Mouse (Mus musculus) intestine, embryonic 16.5 days (tissue): ENCODE measurements around the gene Tex45. TPM values are rescaled to one million over a fixed set of nuclear protein-coding genes. Genes with fewer than 3 reads are reported as not detected.
A peak's percentile ranks its signal among the peaks of the same experiment; 100 is the strongest.

ENCODE experiments used
- ATAC-seq: fragments of 200-750 bp; cut with Nextera tagmentation; 2 replicates; pipeline ENCODE4 v1.8.0; 2017; ENCODE audit warnings: moderate TSS enrichment, moderate library complexity
- H3K27ac ChIP-seq: fragments of 300-500 bp; sonication (generic); 2 replicates; pipeline ENCODE4 v1.5.1; 2014; ENCODE audit warnings: mild to moderate bottlenecking, low read length
- H3K27me3 ChIP-seq: fragments of 300-500 bp; sonication (generic); replicated peaks from 2 replicates; pipeline ENCODE4 v1.6.1; 2014; ENCODE audit warnings: low read length, control low read depth, mixed read lengths; ENCODE audit not compliant: control insufficient read depth, insufficient read depth
- H3K36me3 ChIP-seq: fragments of 300-500 bp; sonication (generic); 2 replicates; pipeline ENCODE4 v1.6.1; 2014; ENCODE audit warnings: low read length, control low read depth; ENCODE audit not compliant: control insufficient read depth, insufficient read depth
- H3K4me1 ChIP-seq: fragments of 300-500 bp; sonication (generic); 2 replicates; pipeline ENCODE4 v1.6.1; 2014; ENCODE audit warnings: low read length, control low read depth, mixed read lengths; ENCODE audit not compliant: control insufficient read depth, insufficient read depth
- H3K4me2 ChIP-seq: fragments of 300-500 bp; sonication (generic); 2 replicates; pipeline ENCODE4 v1.6.1; 2014; ENCODE audit warnings: low read depth, low read length, control low read depth
- H3K4me3 ChIP-seq: fragments of 300-500 bp; sonication (generic); 2 replicates; pipeline ENCODE4 v1.5.1; 2014; ENCODE audit warnings: mild to moderate bottlenecking, low read length
- H3K9ac ChIP-seq: fragments of 300-500 bp; sonication (generic); 2 replicates; pipeline ENCODE4 v1.6.1; 2014; ENCODE audit warnings: low read depth, low read length
- H3K9me3 ChIP-seq: fragments of 300-500 bp; sonication (generic); 2 replicates; pipeline ENCODE4 v1.6.1; 2016; ENCODE audit warnings: low read length, control low read depth; ENCODE audit not compliant: control insufficient read depth
- WGBS: fragments of 180-500 bp; shearing (Covaris S2); extraction: QIAGEN DNeasy Blood & Tissue Kit; methylation state at CpG from one replicate; pipeline ENCODE4 v1.1.7; 2014; 5-methylcytosine and 5-hydroxymethylcytosine counted together
- polyA plus RNA-seq: library from polyadenylated mRNA; unstranded; fragments of >200 nt; fragmentation: Nextera tagmentation; extraction: Ambion mirVana; gene quantifications from 2 replicates; pipeline ENCODE4 v1.2.1, GENCODE M21; 2015

Tex45 gene
- polyA plus RNA-seq, 1 experiment from 2014 or later = not detected

DNA sequence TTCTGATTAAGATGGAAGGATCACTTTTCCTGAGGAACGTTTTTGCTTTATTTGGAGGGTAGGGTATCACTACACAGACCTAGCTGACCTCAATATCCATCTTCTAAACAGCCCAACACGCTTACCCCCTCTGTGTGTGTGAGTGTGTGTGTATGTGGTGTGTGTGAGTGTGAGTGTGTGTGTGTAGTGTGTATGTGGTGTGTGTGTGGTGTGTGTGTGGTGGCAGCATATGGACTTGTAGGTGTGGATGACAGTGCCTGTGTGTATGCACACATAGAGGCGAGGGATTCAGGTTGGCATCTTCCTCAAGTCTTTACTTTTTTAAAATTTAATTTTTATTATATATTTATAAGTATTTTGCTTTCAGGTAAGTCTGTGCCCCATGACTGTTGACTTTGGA lies 27.9 kb downstream of the Tex45 start:
- Histone ChIP-seq H3K9me3 (no peaks in the 10 kb centered on the region), H3K9ac (no peak overlapping the region), H3K36me3 (peaks cover 13% of the 10 kb centered on the region), H3K27ac (no peak overlapping the region), H3K4me2 (no peak overlapping the region), H3K27me3 (no peaks in the 10 kb centered on the region), H3K4me1 (peaks cover 13% of the 10 kb centered on the region), H3K4me3 (no peak overlapping the region)
- 90% methylated on average over 3 of the region's 3 CpGs for WGBS
- no peak for ATAC-seq

DNA sequence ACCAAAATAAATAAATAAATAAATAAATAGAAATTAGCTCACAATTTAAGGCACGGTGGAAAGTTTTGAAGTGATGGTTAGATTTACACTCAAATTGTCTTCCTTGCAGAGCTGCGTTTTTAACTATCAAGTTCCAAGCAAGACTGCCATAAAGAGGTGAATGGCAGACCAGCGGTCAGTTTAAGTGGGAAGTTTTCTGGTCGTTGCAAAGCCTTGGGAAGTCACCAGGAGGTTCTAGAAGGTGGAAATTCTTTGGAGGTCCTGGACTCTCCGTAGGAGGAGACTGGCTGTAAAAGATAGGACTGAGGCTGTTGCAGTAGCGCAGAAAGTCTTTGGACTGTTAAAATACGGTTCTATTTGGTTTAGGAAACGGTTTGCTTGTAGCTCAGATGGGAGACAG lies 29.1 kb downstream of the Tex45 start:
- WGBS = 3% methylated on average over 8 of the region's 8 CpGs
- peak overlapping the region; percentile 69 for H3K4me2 ChIP-seq

DNA sequence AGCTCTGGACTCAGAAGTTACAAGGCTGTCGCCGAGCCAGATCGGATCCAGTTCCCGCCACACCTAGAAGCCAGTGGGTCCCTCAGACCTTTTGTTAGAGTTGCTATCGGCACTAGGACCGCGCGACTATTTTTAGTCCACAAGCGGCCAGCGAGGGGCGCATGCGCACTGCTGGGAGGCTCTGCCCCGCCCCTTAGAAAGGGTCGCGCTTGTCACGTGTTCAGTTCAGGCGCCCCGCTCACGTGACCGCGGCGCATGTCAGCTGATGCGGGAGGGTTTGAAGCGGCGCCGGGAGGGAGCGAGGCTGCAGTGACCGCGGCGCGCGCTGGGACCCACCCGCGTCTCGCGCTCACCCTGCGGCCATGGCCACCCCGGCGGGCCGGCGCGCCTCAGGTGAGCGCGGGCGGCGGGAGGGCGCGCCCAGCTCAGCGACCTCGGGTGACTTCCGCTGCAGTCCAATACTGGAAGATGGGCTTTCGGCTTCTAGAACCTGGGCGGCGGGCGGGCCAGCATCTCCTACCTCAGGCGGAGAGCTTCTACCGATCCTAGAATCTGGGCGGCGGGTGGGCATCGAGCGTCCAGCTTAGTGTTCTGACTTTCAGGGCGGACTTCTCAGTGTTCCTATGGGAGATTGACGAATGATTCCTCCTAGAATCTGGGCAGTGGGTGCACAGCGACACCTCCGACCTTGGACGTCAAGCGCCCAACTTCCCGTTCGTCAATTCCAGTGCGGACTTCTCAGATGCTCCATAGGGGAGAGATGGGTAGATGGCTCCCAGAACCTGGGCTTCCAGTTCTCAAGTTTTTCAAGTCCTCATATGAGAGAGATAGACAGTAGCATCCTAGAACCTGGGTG lies 29.8 kb downstream of the Tex45 start, which contains the start of gene Mcoln1:
TSS of gene Mcoln1 (plus strand) at position 223 of the 856 bp plus-strand sequence.
- ATAC-seq = peak; percentile 92
- no peaks in the 10 kb centered on the region for H3K9me3 ChIP-seq
- peak within 1 kb of the TSS; percentile 74 for H3K4me3 ChIP-seq
- H3K27me3 ChIP-seq = no peaks in the 10 kb centered on the region
- under 1% methylated on average over 70 of the region's 70 CpGs for WGBS
- peaks cover 11% of the 10 kb centered on the region for H3K36me3 ChIP-seq
- peak within 1 kb of the TSS; percentile 77 for H3K4me2 ChIP-seq
- peaks cover 8% of the 10 kb centered on the region for H3K4me1 ChIP-seq
- H3K27ac ChIP-seq = peak within 1 kb of the TSS; percentile 88
- peak within 1 kb of the TSS; percentile 82 for H3K9ac ChIP-seq

More for the DNA sequence above, 29.1 kb downstream of the Tex45 start:
- peak overlapping the region; percentile 88 for H3K27ac ChIP-seq
- H3K9ac ChIP-seq = peak overlapping the region; percentile 76
- H3K9me3 ChIP-seq = no peaks in the 10 kb centered on the region
- H3K27me3 ChIP-seq = no peaks in the 10 kb centered on the region
- peaks cover 8% of the 10 kb centered on the region for H3K4me1 ChIP-seq
- ATAC-seq = no peak
- peaks cover 13% of the 10 kb centered on the region for H3K36me3 ChIP-seq
- H3K4me3 ChIP-seq = peak overlapping the region; percentile 74

DNA sequence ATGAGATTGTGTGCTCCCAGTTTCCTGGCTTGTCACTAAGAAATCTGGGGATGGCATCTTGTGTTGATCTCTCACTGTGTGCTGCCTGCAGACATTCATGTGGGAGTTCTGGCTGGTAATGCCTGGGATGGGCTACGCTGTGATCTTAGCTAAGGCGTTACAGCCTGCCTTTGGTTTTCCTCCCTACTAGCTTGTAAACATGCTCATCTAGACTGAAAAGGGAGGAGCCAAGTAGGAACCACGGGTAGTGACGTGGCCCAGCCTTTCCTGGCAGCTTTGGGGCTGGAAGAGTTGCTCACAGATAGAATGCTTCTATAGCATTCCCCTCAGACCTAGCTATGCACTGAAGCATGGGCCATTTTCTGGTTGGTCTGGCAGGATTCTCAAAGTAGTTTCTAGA lies 31.6 kb downstream of the Tex45 start:
- Histone ChIP-seq H3K36me3 (0 out of 2 replicates have a peak, but pooled peaks cover under 1% of the 10 kb centered on the region), H3K4me2 (no peak overlapping the region), H3K9ac (no peak overlapping the region; the same call in 1 of the 2 replicates), H3K27ac (no peak overlapping the region), H3K4me1 (peaks cover 8% of the 10 kb centered on the region), H3K9me3 (no peaks in the 10 kb centered on the region), H3K27me3 (no peaks in the 10 kb centered on the region), H3K4me3 (no peak overlapping the region)
- ATAC-seq = no peak
- 67% methylated on average over 4 of the region's 4 CpGs for WGBS

DNA sequence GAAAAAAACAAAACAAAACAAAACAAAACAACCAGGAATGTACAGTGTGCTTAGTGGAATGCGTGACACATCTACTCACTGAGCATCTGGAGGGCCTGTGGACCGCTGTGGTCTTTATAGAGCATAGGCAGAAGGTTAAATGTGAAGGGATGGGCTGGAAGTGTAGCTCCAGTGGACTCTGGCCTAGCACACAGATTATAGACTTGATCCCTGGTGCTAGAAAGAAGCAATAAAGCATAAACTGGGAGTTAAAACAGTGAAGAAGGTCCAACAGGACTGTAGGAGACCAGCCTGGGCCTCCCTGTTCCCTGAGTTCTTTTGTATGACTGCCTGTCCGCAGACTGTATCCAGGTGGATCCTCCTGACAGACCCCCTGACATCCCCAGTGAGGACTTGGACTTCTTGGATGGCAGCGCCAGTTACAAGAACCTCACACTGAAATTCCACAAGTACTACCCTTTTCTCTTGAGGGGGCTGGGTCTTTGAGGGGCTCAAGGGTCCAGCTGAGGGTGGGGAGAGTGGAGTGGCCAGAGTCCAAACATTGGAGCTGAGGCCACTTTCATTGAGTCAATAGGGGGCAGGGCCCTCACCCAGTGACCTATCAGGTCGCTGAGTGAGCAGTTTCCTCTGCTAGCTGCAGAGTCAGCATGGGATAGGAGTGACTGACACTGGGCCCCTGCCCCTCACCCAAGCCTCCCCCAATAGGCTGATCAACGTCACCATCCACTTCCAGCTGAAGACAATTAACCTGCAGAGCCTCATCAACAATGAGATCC lies 37.5 kb downstream of the Tex45 start:
- H3K4me1 ChIP-seq = no peaks in the 10 kb centered on the region
- WGBS = 83% methylated on average over 6 of the region's 6 CpGs
- H3K4me2 ChIP-seq = no peak overlapping the region
- no peaks in the 10 kb centered on the region for H3K9me3 ChIP-seq
- H3K4me3 ChIP-seq = no peak overlapping the region
- ATAC-seq = peak; percentile 79
- H3K27ac ChIP-seq = peak overlapping the region; percentile 86
- no peak overlapping the region for H3K9ac ChIP-seq
- peaks cover 8% of the 10 kb centered on the region; the same call in 1 of the 2 replicates for H3K36me3 ChIP-seq
- no peaks in the 10 kb centered on the region for H3K27me3 ChIP-seq

DNA sequence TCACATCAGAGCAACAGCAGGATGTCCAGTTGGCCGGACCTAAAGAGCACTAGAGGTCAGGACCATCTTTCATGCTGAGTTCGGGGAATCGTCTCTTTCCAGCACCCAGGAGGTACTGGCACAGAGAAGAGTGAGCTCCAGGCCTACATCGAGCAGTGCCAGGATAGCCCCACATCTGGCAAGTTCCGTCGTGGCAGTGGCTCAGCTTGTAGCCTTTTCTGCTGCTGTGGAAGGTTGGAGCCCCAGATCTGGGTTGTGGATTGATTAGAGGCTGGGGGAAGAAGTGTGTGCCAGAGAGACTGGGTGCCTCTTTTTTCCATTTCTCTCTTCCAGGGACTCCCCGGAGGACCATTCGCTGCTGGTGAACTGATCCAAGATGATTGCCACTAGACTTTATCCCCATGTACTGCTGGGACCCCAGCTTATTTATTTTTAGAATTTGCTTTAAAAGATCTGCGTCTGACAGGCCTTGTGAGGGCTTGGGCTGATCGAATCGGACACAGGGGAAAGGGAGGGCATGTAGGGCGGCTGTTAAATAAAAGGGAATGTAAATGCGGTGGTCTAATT lies 44.1 kb downstream of the Tex45 start:
- Histone ChIP-seq H3K4me2 (peak overlapping the region; percentile 91), H3K27me3 (no peaks in the 10 kb centered on the region), H3K4me3 (peak overlapping the region; percentile 76), H3K9me3 (no peaks in the 10 kb centered on the region), H3K4me1 (peaks cover 4% of the 10 kb centered on the region; the same call in 1 of the 2 replicates), H3K36me3 (0 out of 2 replicates have a peak, but pooled peaks cover 2% of the 10 kb centered on the region), H3K9ac (peak overlapping the region; percentile 77), H3K27ac (0 out of 2 replicates have a peak overlapping the region, but pooled peaks have one; percentile 13)
- 34% methylated on average over 13 of the region's 13 CpGs for WGBS
- ATAC-seq = no peak

DNA sequence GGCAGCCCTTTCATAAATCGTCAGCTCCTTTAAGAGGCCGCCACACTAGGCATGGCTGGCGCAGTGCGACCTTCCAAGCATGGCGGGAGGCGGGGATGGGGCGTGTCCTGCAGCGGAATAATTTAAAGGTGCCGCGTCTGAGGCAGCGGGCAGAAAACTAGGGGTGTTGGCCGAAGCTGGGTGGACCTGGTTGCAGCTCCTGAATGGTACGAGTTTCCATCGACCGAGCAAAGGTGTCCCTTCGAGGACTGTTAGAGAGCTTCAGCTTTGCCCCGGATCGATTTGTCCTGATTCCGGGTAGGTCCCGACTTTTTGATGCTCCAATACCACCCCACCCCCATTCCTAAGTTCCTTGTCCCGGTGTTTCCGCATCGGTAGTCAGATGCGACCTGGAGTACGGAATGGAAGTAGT lies 44.6 kb downstream of the Tex45 start, which contains the start of gene Pnpla6:
TSS of gene Pnpla6 (plus strand) at position 125 of the 412 bp plus-strand sequence.
- Histone ChIP-seq H3K27ac (peak within 1 kb of the TSS; percentile 88), H3K4me1 (peaks cover 4% of the 10 kb centered on the region; the same call in 1 of the 2 replicates), H3K4me3 (peak within 1 kb of the TSS; percentile 76), H3K36me3 (0 out of 2 replicates have a peak, but pooled peaks cover 2% of the 10 kb centered on the region), H3K4me2 (peak within 1 kb of the TSS; percentile 91), H3K27me3 (no peaks in the 10 kb centered on the region), H3K9me3 (no peaks in the 10 kb centered on the region), H3K9ac (peak within 1 kb of the TSS; percentile 77)
- peak; percentile 71 for ATAC-seq
- WGBS = 0% methylated on average over 25 of the region's 25 CpGs

DNA sequence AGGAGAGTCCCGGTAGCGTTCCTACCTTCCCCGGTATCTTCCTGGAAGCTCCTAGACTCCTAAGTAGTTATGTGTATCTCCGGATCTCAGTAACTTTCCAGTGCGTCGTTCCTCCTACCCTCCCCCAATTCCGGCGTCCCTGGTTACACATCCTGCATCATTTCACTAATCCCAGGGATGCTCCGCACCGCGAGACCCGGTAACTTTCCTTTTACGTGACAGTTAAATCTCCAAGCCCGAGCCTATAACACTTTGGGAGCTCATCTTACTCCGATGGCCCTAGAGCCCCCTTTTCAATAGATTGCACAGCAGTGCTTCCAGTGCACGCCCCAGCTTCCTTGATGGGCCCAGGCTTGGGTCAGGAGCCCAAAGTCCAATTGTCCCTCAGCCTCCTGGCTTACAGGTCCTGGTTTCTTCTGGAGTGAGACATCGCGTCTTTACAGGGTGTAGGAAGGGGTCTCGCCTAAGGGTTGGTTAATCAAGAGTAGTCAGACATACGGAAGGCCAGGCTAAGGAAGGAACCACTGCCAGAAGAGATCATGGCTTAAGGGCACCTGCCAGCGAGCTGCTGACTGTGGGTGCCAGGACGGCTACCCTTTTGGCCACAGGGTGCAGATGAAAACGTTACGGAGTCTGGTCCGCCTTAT lies 45.2 kb downstream of the Tex45 start:
- WGBS = under 1% methylated on average over 25 of the region's 25 CpGs
- peak overlapping the region; percentile 76 for H3K4me3 ChIP-seq
- peak overlapping the region; percentile 77 for H3K9ac ChIP-seq
- H3K27ac ChIP-seq = peak overlapping the region; percentile 88
- H3K4me1 ChIP-seq = peaks cover 4% of the 10 kb centered on the region; the same call in 1 of the 2 replicates
- peak overlapping the region; percentile 91 for H3K4me2 ChIP-seq
- H3K36me3 ChIP-seq = 0 out of 2 replicates have a peak, but pooled peaks cover 2% of the 10 kb centered on the region
- no peaks in the 10 kb centered on the region for H3K9me3 ChIP-seq
- H3K27me3 ChIP-seq = no peaks in the 10 kb centered on the region
- peak; percentile 70 for ATAC-seq
